Mouse (Mus musculus) megakaryocyte, embryonic 14.5 days (primary cell): ENCODE data around the gene Serhl.

ENCODE experiments used
- FLI1 ChIP-seq: IDR thresholded peaks from 2 replicates; pipeline ENCODE4 v1.6.1; 2012; ENCODE audit warnings: low read length, inconsistent platforms, mixed read lengths
- GATA1 ChIP-seq: IDR thresholded peaks from 3 replicates; pipeline ENCODE4 v1.6.1; 2012; ENCODE audit warnings: mixed read lengths, low read length, inconsistent platforms, borderline replicate concordance

DNA sequence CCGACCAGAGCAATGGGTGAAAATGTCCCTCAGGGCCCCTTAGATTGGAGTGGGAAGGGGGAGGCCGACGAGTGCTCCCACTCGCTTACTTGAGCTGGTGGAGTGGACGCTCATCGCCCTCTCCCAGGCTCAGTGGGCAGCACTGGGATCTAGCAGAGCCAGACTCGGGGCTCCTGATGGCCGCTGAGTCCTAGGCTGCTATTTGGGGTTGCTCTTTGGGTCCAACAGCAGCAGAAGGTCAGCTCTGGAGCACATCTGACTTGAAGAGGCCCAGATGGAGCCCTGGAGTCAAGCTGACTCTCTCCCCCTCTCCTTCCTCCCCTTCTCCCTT, 11.0 kb downstream of the Serhl start:
- TF ChIP-seq FLI1 = no peak
- no peak for TF ChIP-seq GATA1
